Mouse (Mus musculus): ENCODE measurements around the gene Ager.

DNA sequence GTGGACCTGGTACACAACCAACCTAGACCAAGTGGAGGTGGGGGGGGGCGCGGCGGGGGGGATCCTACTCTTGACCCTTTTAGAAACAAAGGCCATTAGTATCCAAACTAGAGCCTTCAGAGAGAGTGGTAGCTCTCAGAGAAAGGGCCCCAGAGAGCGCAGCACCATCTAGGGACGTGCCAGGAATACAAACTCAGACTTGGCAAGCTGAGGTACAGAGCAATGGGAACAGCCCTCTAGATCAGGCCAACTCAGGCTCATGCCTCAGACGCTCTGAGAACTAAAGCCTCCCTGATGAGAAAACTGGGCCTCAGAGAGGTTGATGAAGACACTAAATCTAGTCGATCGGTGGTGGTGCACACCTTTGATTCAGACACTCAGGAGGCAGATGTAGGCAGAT, 12.5 kb upstream of the Ager start:
- no peak for TF ChIP-seq GATA1 (IDR thresholded peaks at IDR 0.05; ENCODE audit: low read length)
- TF ChIP-seq TAL1 (IDR thresholded peaks at IDR 0.05; ENCODE audit: low read length), result no peak
